Mouse (Mus musculus) MEL (cell line): ENCODE measurements at regions not wholly inside any gene's neighbourhood (a gene's known extent, or its start where the extent isn't known, plus 50 kb on each side); places are given as distances from the start of the nearest gene placed in this dataset.
A peak's percentile ranks its signal among the peaks of the same experiment; 100 is the strongest.

ENCODE experiments used
- DNase-seq: peaks from one replicate; pipeline ENCODE4 v3.0.0; 2011; ENCODE audit warnings: low read depth, low spot score
- H3K27ac ChIP-seq: 2 replicates; pipeline ENCODE4 v1.5.1; 2012; ENCODE audit warnings: low read depth, mild to moderate bottlenecking, control low read depth, low read length, moderate library complexity; ENCODE audit not compliant: control insufficient read depth
- H3K27me3 ChIP-seq, 2 experiments: fragments of 150-350 bp in 1 of 2; sonication (generic) in 1 of 2; 2 replicates each; pipeline ENCODE4 v1.6.1; 2012; ENCODE audit warnings: low read length in 2 of 2, mild to moderate bottlenecking in 2 of 2, improper control_type of control experiment in 1 of 2, moderate library complexity in 1 of 2; ENCODE audit not compliant: insufficient read depth in 2 of 2, control insufficient read depth in 1 of 2
- H3K36me3 ChIP-seq, 2 experiments: 2 replicates each; pipeline ENCODE4 v1.6.1; 2012 to 2014; ENCODE audit warnings: low read length in 2 of 2, improper control_type of control experiment in 1 of 2, inconsistent platforms in 1 of 2, mild to moderate bottlenecking in 1 of 2; ENCODE audit not compliant: insufficient read depth in 2 of 2, control insufficient read depth in 1 of 2
- H3K4me1 ChIP-seq, 2 experiments: fragments of 150-350 bp in 1 of 2; sonication (generic) in 1 of 2; 2 replicates each; pipeline ENCODE4 v1.6.1; 2012; ENCODE audit warnings: low read length in 2 of 2, improper control_type of control experiment in 1 of 2, mild to moderate bottlenecking in 1 of 2; ENCODE audit not compliant: insufficient read depth in 2 of 2, control insufficient read depth in 1 of 2
- H3K4me3 ChIP-seq, 2 experiments: fragments of 150-350 bp in 1 of 2; sonication (generic) in 1 of 2; 2 replicates each; pipeline ENCODE4 v1.5.1; 2012; ENCODE audit warnings: low read depth in 2 of 2, low read length in 2 of 2, mild to moderate bottlenecking in 2 of 2, moderate library complexity in 2 of 2, control low read depth in 1 of 2, improper control_type of control experiment in 1 of 2; ENCODE audit not compliant: control insufficient read depth in 1 of 2, insufficient read depth in 1 of 2
- H3K79me2 ChIP-seq: 2 replicates; pipeline ENCODE4 v1.6.1; 2012; ENCODE audit warnings: mild to moderate bottlenecking, low read length, moderate library complexity; ENCODE audit not compliant: control insufficient read depth, poor library complexity, insufficient read depth
- H3K9ac ChIP-seq: 2 replicates; pipeline ENCODE4 v1.6.1; 2012; ENCODE audit warnings: low read depth, mild to moderate bottlenecking, control low read depth, low read length, moderate library complexity; ENCODE audit not compliant: control insufficient read depth, poor library complexity, severe bottlenecking
- H3K9me3 ChIP-seq: fragments of 150-350 bp; sonication (generic); replicated peaks from 2 replicates; pipeline ENCODE4 v1.6.1; 2012; ENCODE audit warnings: mild to moderate bottlenecking, low read length, improper control_type of control experiment, moderate library complexity; ENCODE audit not compliant: insufficient read depth
- CHD1 ChIP-seq: IDR thresholded peaks from 2 replicates; pipeline ENCODE4 v1.6.1; 2012; ENCODE audit warnings: low read depth, mild to moderate bottlenecking, inconsistent platforms, low read length, improper control_type of control experiment
- CHD2 ChIP-seq: IDR thresholded peaks from 2 replicates; pipeline ENCODE4 v1.6.1; 2011; ENCODE audit warnings: low read length, improper control_type of control experiment
- CTCF ChIP-seq, 3 experiments: IDR thresholded peaks in 2 of 3; conservative IDR thresholded peaks in 1 of 3; 2 replicates each; pipeline ENCODE4 v1.5.1; 2011 to 2012; ENCODE audit warnings: low read length in 3 of 3, low read depth in 2 of 3, mild to moderate bottlenecking in 2 of 3, improper control_type of control experiment in 1 of 3, inconsistent platforms in 1 of 3, mixed read lengths in 1 of 3, moderate library complexity in 1 of 3; ENCODE audit not compliant: control insufficient read depth in 1 of 3, insufficient read depth in 1 of 3, poor library complexity in 1 of 3, severe bottlenecking in 1 of 3
- ELF1 ChIP-seq: IDR thresholded peaks from 2 replicates; pipeline ENCODE4 v1.6.1; 2014; ENCODE audit warnings: low read depth, mild to moderate bottlenecking, inconsistent platforms, low read length, improper control_type of control experiment, moderate library complexity
- GABPA ChIP-seq: IDR thresholded peaks from 2 replicates; pipeline ENCODE4 v1.6.1; 2012; ENCODE audit warnings: low read depth, mild to moderate bottlenecking, inconsistent platforms, low read length, improper control_type of control experiment, moderate library complexity
- JUND ChIP-seq: IDR thresholded peaks from 2 replicates; pipeline ENCODE4 v1.6.1; 2011; ENCODE audit warnings: low read depth, mild to moderate bottlenecking, improper control_type of control experiment, low read length
- KAT2A ChIP-seq: conservative IDR thresholded peaks from 2 replicates; pipeline ENCODE4 v1.6.1; 2012; ENCODE audit warnings: low read depth, low read length, improper control_type of control experiment, inconsistent platforms
- MXI1 ChIP-seq: IDR thresholded peaks from 2 replicates; pipeline ENCODE4 v1.6.1; 2011; ENCODE audit warnings: mild to moderate bottlenecking, low read depth, low read length, improper control_type of control experiment
- MYC ChIP-seq: IDR thresholded peaks from 2 replicates; pipeline ENCODE4 v1.6.1; 2011; ENCODE audit warnings: low read depth, mild to moderate bottlenecking, low read length, improper control_type of control experiment, moderate library complexity
- NELFE ChIP-seq: IDR thresholded peaks from 2 replicates; pipeline ENCODE4 v1.6.1; 2011; ENCODE audit warnings: low read depth, low read length, improper control_type of control experiment
- POLR2A ChIP-seq, 2 experiments: IDR thresholded peaks; 2 replicates each; pipeline ENCODE4 v1.6.1; 2011 to 2012; ENCODE audit warnings: low read length in 2 of 2, mild to moderate bottlenecking in 2 of 2, control low read depth in 1 of 2, improper control_type of control experiment in 1 of 2, low read depth in 1 of 2, moderate library complexity in 1 of 2; ENCODE audit not compliant: control insufficient read depth in 1 of 2, insufficient read depth in 1 of 2, poor library complexity in 1 of 2
- POLR2AphosphoS2 ChIP-seq: IDR thresholded peaks from 2 replicates; pipeline ENCODE4 v1.6.1; 2011; ENCODE audit warnings: low read length, improper control_type of control experiment
- RAD21 ChIP-seq: IDR thresholded peaks from 2 replicates; pipeline ENCODE4 v1.6.1; 2011; ENCODE audit warnings: mild to moderate bottlenecking, low read depth, low read length, improper control_type of control experiment
- RCOR1 ChIP-seq: IDR thresholded peaks from 2 replicates; pipeline ENCODE4 v1.6.1; 2012; ENCODE audit warnings: low read depth, mild to moderate bottlenecking, inconsistent platforms, low read length, improper control_type of control experiment
- SIN3A ChIP-seq: IDR thresholded peaks from 2 replicates; pipeline ENCODE4 v1.6.1; 2012; ENCODE audit warnings: low read length, improper control_type of control experiment, inconsistent platforms
- SMC3 ChIP-seq: IDR thresholded peaks from 2 replicates; pipeline ENCODE4 v1.6.1; 2011; ENCODE audit warnings: low read depth, low read length, improper control_type of control experiment
- TAL1 ChIP-seq: IDR thresholded peaks from 2 replicates; pipeline ENCODE4 v1.6.1; 2012; ENCODE audit warnings: mild to moderate bottlenecking, inconsistent platforms, low read length, moderate library complexity, mixed read lengths
- TCF12 ChIP-seq: IDR thresholded peaks from 2 replicates; pipeline ENCODE4 v1.6.1; 2014; ENCODE audit warnings: low read depth, mild to moderate bottlenecking, inconsistent platforms, low read length, improper control_type of control experiment, moderate library complexity
- UBTF ChIP-seq: IDR thresholded peaks from 2 replicates; pipeline ENCODE4 v1.6.1; 2012; ENCODE audit warnings: low read depth, mild to moderate bottlenecking, inconsistent platforms, low read length, improper control_type of control experiment, moderate library complexity, borderline replicate concordance; ENCODE audit not compliant: insufficient read depth
- USF2 ChIP-seq, 2 experiments: IDR thresholded peaks; 2 replicates each; pipeline ENCODE4 v1.6.1; 2011 to 2012; ENCODE audit warnings: improper control_type of control experiment in 2 of 2, low read length in 2 of 2, borderline replicate concordance in 1 of 2, inconsistent platforms in 1 of 2, low read depth in 1 of 2, mild to moderate bottlenecking in 1 of 2; ENCODE audit not compliant: insufficient read depth in 1 of 2
- ZNF384 ChIP-seq: IDR thresholded peaks from 2 replicates; pipeline ENCODE4 v1.6.1; 2012; ENCODE audit warnings: low read depth, mild to moderate bottlenecking, inconsistent platforms, low read length, improper control_type of control experiment

GRCm38 (mm10) chr10:46349613-46350012 lies 772.0 kb downstream of the Hace1 start:
- TF ChIP-seq RAD21 (no peak), POLR2A (IDR thresholded peaks at IDR 0.05; ENCODE audit: control insufficient read depth in 1 of 2, insufficient read depth in 1 of 2, low read depth in 1 of 2, low read length in 2 of 2, poor library complexity in 1 of 2) (no peak), NELFE (no peak), ZNF384 (no peak), POLR2AphosphoS2 (no peak), RCOR1 (no peak), USF2 (IDR thresholded peaks at IDR 0.05; ENCODE audit: borderline replicate concordance in 1 of 2, insufficient read depth in 1 of 2, low read depth in 1 of 2, low read length in 2 of 2) (no peak), MYC (no peak), MXI1 (no peak), UBTF (no peak), SMC3 (no peak), SIN3A (no peak), ELF1 (no peak)
- Histone ChIP-seq H3K27me3 (no peaks in the 10 kb centered on the region), H3K36me3 (peaks cover 0 to 9% of the 10 kb centered on the region in 2 experiments; a peak in 2 of 4 replicates), H3K4me1 (peaks cover 0 to 17% of the 10 kb centered on the region in 2 experiments; a peak in 2 of 4 replicates), H3K9ac (no peak overlapping the region), H3K27ac (no peak overlapping the region), H3K9me3 (no peaks in the 10 kb centered on the region), H3K4me3 (no peak overlapping the region), H3K79me2 (no peaks in the 10 kb centered on the region)
- no peak for DNase-seq

GRCm38 (mm10) chr10:46350196-46350595 lies 772.6 kb downstream of the Hace1 start:
- H3K9me3 ChIP-seq: no peaks in the 10 kb centered on the region
- H3K27ac ChIP-seq: no peak overlapping the region
- peaks cover 0 to 17% of the 10 kb centered on the region in 2 experiments; a peak in 2 of 4 replicates for H3K4me1 ChIP-seq
- no peaks in the 10 kb centered on the region for H3K79me2 ChIP-seq
- peaks cover 0 to 9% of the 10 kb centered on the region in 2 experiments; a peak in 2 of 4 replicates for H3K36me3 ChIP-seq
- no peak overlapping the region for H3K4me3 ChIP-seq
- no peaks in the 10 kb centered on the region for H3K27me3 ChIP-seq
- DNase-seq: peak; percentile 8
- H3K9ac ChIP-seq: no peak overlapping the region
- TF ChIP-seq TAL1 (no peak), GABPA (no peak), USF2 (IDR thresholded peaks at IDR 0.05; ENCODE audit: borderline replicate concordance in 1 of 2, insufficient read depth in 1 of 2, low read depth in 1 of 2, low read length in 2 of 2) (no peak), CTCF (IDR thresholded peaks at IDR 0.05 in 2 of 3, conservative IDR thresholded peaks at IDR 0.05 in 1 of 3; ENCODE audit: control insufficient read depth in 1 of 3, insufficient read depth in 1 of 3, low read depth in 2 of 3, low read length in 3 of 3, poor library complexity in 1 of 3, severe bottlenecking in 1 of 3) (no peak), JUND (no peak), CHD1 (no peak), KAT2A (no peak), TCF12 (no peak), CHD2 (no peak)
- TF ChIP-seq, all 39 proteins: peak for 0
